ENCODE assay signal across 16 mouse cellular contexts in the genomic region with DNA sequence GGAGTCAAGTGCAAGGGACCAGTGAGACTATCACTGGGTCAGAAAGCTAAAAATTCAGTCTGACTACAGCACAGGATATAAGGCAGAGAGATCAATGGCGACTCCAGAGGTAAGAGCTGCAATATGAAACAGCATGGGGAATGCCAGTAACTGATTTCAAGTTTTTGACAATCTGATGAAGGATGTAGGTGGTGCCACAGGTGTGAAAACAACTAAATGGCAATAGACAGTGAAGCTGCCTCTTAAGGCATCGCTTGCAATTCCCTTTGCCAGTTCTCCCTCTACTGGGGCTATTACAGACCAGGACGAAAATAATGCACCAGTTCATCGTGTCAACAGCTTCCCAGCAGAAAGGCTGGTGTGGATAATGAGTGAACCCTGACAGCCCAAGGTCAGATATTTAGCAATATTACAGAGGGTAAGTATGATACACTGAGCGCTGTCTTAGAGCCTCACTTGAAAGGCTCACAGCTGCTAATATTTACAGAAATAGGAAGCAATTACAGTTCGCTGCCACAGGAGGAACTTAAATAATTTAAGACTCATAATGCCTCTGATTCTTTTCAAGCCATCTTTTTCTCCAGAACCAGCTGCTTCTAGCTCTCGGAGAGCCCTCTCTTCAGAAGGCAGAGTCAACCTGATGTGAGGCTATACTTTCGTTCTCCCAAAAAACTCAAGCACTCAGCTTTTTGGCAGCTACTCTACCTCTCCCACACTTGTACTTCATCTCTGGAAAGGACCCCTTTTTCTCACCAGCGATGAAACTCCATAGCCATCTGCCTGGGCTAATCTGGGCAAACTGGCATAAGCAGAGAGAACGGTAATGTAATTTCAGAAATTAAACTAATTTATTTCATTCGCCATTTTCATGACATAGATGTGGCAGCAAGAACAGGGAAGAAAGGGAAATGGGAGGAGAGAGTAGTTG.
DNase-seq lines count a peak whose midpoint lies in the region; TF ChIP-seq lines count a peak whose summit lies in the region.
"Had no signal": no experiment of that assay in that cellular context is flagged by ENCODE, and none has a peak within 500 bp of the region (broad histone marks: within the 10 kb centered on the region; RNA-seq: fewer than 3 reads in every experiment).

No protein-coding gene starts in this region.

- TF ChIP-seq EP300 in heart, adult 2 months (IDR thresholded peaks at IDR 0.05; ENCODE audit: insufficient read depth, low read depth, low read length), result no peak

- H3K27me3 ChIP-seq in heart, adult 2 months (ENCODE audit: control insufficient read depth, insufficient read depth, low read length), result no peaks in the 10 kb centered on the region
- H3K27me3 ChIP-seq: heart, embryonic 13.5 days had no signal

- no peak overlapping the region for H3K27ac ChIP-seq in heart, adult 2 months
- H3K27ac ChIP-seq: heart, embryonic 13.5 days; macrophage had no signal

- no peaks in the 10 kb centered on the region for H3K79me2 ChIP-seq in heart, adult 2 months (replicated peaks; ENCODE audit: control insufficient read depth, insufficient read depth, low read length)

- no peaks in the 10 kb centered on the region for H3K4me1 ChIP-seq in heart, adult 2 months (ENCODE audit: control insufficient read depth, insufficient read depth, low read length)
- H3K4me1 ChIP-seq: heart, embryonic 13.5 days had no signal

- DNase-seq in heart, adult 11 months, result peak; percentile 11
- DNase-seq in heart, adult 9 months (ENCODE audit: low spot score in 2 of 2), result no peak
- peak; percentile 63 for DNase-seq in right cerebral cortex, adult 18-20 months
- no peak for DNase-seq in right cerebral cortex, postnatal 14 days
- DNase-seq in layer of hippocampus, adult 9-11 months, result peak; percentile 84
- peak; percentile 56 for DNase-seq in right cerebral cortex, postnatal 25 days
- no peak for DNase-seq in cerebellum, adult 9-10 months
- DNase-seq in heart, adult 2 months, result no peak
- DNase-seq: cerebellum, postnatal 36 days; gastrocnemius, postnatal 14 days; heart, postnatal 4 days; kidney, adult 8-10 months; liver; lung, adult 2 months had no signal

- no peak for TF ChIP-seq POLR2A in heart, adult 2 months (IDR thresholded peaks at IDR 0.05; ENCODE audit: insufficient read depth, low read depth, low read length)

- H3K9ac ChIP-seq in heart, adult 2 months (ENCODE audit: low read depth, low read length), result no peak overlapping the region
- H3K9ac ChIP-seq: heart, embryonic 13.5 days had no signal

- intact Hi-C loops in heart, adult 2 months (cut with DNase I), result no loop called here

- H3K36me3 ChIP-seq in heart, adult 2 months (ENCODE audit: control insufficient read depth, insufficient read depth, low read length), result no peaks in the 10 kb centered on the region
- H3K36me3 ChIP-seq: heart, embryonic 13.5 days had no signal

- 69% methylated on average over 11 of the region's 11 CpGs for WGBS in heart, adult 2 months

- H3K4me3 ChIP-seq in heart, adult 2 months, result no peak overlapping the region
- H3K4me3 ChIP-seq: heart, embryonic 13.5 days had no signal

- TF ChIP-seq CTCF in heart, adult 2 months (IDR thresholded peaks at IDR 0.05), result no peak

Comparison
In these comparisons a context has a peak if more than half of its experiments do, and no peak if none do; other contexts are left out.
1. DNase-seq: peak in heart, adult 11 months (single experiment), right cerebral cortex, adult 18-20 months (single experiment), layer of hippocampus, adult 9-11 months (single experiment) and right cerebral cortex, postnatal 25 days (single experiment); none in heart, adult 9 months (0 of 2), right cerebral cortex, postnatal 14 days (single experiment), cerebellum, adult 9-10 months (single experiment) and heart, adult 2 months (0 of 2).